Mouse (Mus musculus) stomach, embryonic 16.5 days (tissue): Measurements from ENCODE around the gene Derl2. TPM values are rescaled to one million over a fixed set of nuclear protein-coding genes. Genes with fewer than 3 reads are reported as not detected.

Experiments used
- ATAC-seq: fragments of 200-750 bp; cut with Nextera tagmentation; 2 replicates; pipeline ENCODE4 v1.8.0; 2017; ENCODE audit warnings: moderate number of reproducible peaks, moderate TSS enrichment; ENCODE audit not compliant: insufficient read depth, low FRiP score
- H3K27ac ChIP-seq: fragments of 300-500 bp; sonication (generic); 2 replicates; pipeline ENCODE4 v1.5.1; 2014; ENCODE audit warnings: low read length
- H3K27me3 ChIP-seq: fragments of 300-500 bp; sonication (generic); 2 replicates; pipeline ENCODE4 v1.6.1; 2014; ENCODE audit warnings: low read length, control low read depth, mixed read lengths; ENCODE audit not compliant: control insufficient read depth, insufficient read depth
- H3K36me3 ChIP-seq: fragments of 300-500 bp; sonication (generic); 2 replicates; pipeline ENCODE4 v1.6.1; 2014; ENCODE audit warnings: low read length; ENCODE audit not compliant: control insufficient read depth, insufficient read depth
- H3K4me1 ChIP-seq: fragments of 300-500 bp; sonication (generic); 2 replicates; pipeline ENCODE4 v1.6.1; 2014; ENCODE audit warnings: low read length, control low read depth, mixed read lengths; ENCODE audit not compliant: control insufficient read depth, insufficient read depth
- H3K4me2 ChIP-seq: fragments of 300-500 bp; sonication (generic); 2 replicates; pipeline ENCODE4 v1.6.1; 2014; ENCODE audit warnings: low read depth, low read length, mixed read lengths
- H3K4me3 ChIP-seq: fragments of 300-500 bp; sonication (generic); replicated peaks from 2 replicates; pipeline ENCODE4 v1.5.1; 2014; ENCODE audit warnings: mild to moderate bottlenecking, low read length
- H3K9ac ChIP-seq: fragments of 300-500 bp; sonication (generic); 2 replicates; pipeline ENCODE4 v1.6.1; 2014; ENCODE audit warnings: low read length
- H3K9me3 ChIP-seq: fragments of 300-500 bp; sonication (generic); replicated peaks from 2 replicates; pipeline ENCODE4 v1.6.1; 2016; ENCODE audit warnings: low read length, control low read depth; ENCODE audit not compliant: control insufficient read depth
- WGBS: fragments of 180-500 bp; shearing (Covaris S2); extraction: QIAGEN DNeasy Blood & Tissue Kit; methylation state at CpG from one replicate; pipeline ENCODE4 v1.1.7; 2014; 5-methylcytosine and 5-hydroxymethylcytosine counted together
- polyA plus RNA-seq: library from polyadenylated mRNA; unstranded; fragments of >200 nt; fragmentation: Nextera tagmentation; extraction: Ambion mirVana; gene quantifications from 2 replicates; pipeline ENCODE4 v1.2.1, GENCODE M21; 2015

Derl2 gene
- polyA plus RNA-seq, 1 experiment from 2014 or later, result 63.1 TPM

DNA sequence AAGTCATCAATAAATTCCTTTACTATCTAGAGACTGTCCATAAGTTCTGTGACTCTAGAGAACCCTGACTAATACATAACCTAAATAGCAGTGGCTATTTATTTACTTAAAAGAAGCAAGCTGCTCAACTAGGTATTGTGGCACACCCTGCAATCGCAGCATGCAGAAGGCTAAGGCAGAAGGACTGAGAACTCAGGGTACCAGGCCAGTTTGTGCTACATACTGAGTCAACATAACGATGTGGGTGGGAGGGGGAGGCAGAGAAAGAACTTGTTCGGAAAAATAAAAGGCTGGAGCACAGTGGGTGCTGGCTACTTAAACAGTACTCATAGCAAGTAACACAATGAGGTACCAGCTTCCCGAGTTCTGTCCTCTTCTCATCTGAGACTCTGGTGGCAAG, 18.5 kb downstream of the Derl2 start:
- Histone ChIP-seq H3K4me3 (no peak overlapping the region), H3K9ac (no peak overlapping the region), H3K27ac (no peak overlapping the region), H3K4me2 (no peak overlapping the region), H3K36me3 (peaks cover 4% of the 10 kb centered on the region; the same call in 1 of the 2 replicates), H3K27me3 (no peaks in the 10 kb centered on the region), H3K4me1 (peaks cover 13% of the 10 kb centered on the region), H3K9me3 (no peaks in the 10 kb centered on the region)
- WGBS, result 91% methylated on average over 4 of the region's 4 CpGs
- ATAC-seq, result no peak

GRCm38 (mm10) chr11:70982557-70983228, 36.9 kb downstream of the Derl2 start, which contains the start of gene C1qbp:
C1qbp (minus strand) TSS chr11:70983026.
- peaks cover 20% of the 10 kb centered on the region for H3K36me3 ChIP-seq
- under 1% methylated on average over 64 of the region's 64 CpGs for WGBS
- H3K4me1 ChIP-seq, result peaks cover 8% of the 10 kb centered on the region; the same call in 1 of the 2 replicates

DNA sequence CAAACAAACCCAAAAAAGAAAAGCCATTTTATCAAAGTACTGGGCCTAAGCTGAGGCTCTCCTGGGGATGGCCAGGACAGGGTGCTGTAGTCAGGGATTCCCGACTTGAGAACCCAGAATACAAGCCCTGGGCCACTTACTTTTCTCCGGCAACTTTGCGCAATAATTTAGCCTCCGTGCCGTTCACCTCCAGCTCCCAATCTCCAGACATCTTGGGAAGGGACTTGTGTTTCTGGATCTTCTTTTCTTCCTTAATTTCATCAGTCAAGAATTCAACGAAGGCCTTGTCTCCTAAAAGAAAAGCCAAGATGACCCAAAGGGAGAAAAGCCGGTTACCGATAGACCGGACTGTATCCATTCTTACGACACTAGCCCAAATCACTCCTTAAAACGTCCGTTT, 37.6 kb downstream of the Derl2 start:
- WGBS, result 5% methylated on average over 12 of the region's 12 CpGs
- H3K4me3 ChIP-seq, result peak overlapping the region; percentile 85
- peaks cover 13% of the 10 kb centered on the region for H3K36me3 ChIP-seq
- no peaks in the 10 kb centered on the region for H3K9me3 ChIP-seq
- ATAC-seq, result no peak
- H3K27me3 ChIP-seq, result no peaks in the 10 kb centered on the region
- peak overlapping the region; percentile 94 for H3K9ac ChIP-seq
- H3K4me1 ChIP-seq, result peaks cover 8% of the 10 kb centered on the region; the same call in 1 of the 2 replicates
- no peak overlapping the region for H3K27ac ChIP-seq
- H3K4me2 ChIP-seq, result peak overlapping the region; percentile 81

More at GRCm38 (mm10) chr11:70982557-70983228, 36.9 kb downstream of the Derl2 start, which contains the start of gene C1qbp:
- H3K27ac ChIP-seq, result peak within 1 kb of the TSS; percentile 54; the same call in 1 of the 2 replicates
- H3K4me3 ChIP-seq, result peak within 1 kb of the TSS; percentile 85
- no peaks in the 10 kb centered on the region for H3K9me3 ChIP-seq
- peak within 1 kb of the TSS; percentile 94 for H3K9ac ChIP-seq
- H3K27me3 ChIP-seq, result no peaks in the 10 kb centered on the region
- H3K4me2 ChIP-seq, result peak within 1 kb of the TSS; percentile 81
- ATAC-seq, result peak; percentile 96

DNA sequence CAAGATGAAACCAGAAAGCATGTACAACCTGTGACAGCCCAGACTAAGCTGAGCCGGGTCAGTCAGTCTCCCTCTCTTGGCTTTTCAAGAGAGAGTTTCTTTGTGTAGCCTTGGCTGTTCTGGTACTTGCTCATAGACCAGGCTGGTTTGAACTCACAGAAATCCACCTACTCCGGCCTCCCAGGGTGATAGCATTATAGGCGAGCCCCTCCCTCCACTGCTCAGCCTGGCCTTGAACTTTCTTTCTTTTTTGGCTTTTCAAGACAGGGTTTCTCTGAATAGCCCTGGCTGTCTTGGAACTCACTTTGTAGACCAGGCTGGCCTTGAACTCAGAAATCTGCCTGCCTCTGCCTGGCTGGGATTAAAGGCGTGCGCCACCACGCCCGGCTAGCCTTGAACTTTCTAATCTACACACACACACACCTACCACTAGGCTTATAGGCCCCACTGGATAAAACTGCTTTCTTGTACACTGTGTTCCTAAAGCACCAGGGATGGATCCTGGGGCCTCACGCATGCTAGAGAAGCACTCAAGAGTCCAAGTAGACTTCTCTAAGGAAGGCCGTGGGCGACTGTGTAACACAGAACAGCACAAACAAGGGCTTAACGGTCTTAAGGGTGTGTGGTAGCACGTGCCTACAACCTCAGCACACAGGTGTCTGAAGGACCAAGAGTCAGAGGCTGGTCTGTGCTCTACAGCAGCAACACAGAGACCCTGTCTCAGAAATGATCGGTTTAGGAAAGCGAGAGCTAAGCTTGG, 38.7 kb downstream of the Derl2 start:
- peaks cover 8% of the 10 kb centered on the region; the same call in 1 of the 2 replicates for H3K4me1 ChIP-seq
- WGBS, result 90% methylated on average over 14 of the region's 14 CpGs
- peaks cover 5% of the 10 kb centered on the region for H3K36me3 ChIP-seq
- H3K9me3 ChIP-seq, result no peaks in the 10 kb centered on the region
- no peak overlapping the region for H3K4me3 ChIP-seq
- no peak for ATAC-seq
- H3K4me2 ChIP-seq, result peak overlapping the region; percentile 81; the same call in 1 of the 2 replicates
- no peak overlapping the region for H3K27ac ChIP-seq
- no peaks in the 10 kb centered on the region for H3K27me3 ChIP-seq
- no peak overlapping the region for H3K9ac ChIP-seq

DNA sequence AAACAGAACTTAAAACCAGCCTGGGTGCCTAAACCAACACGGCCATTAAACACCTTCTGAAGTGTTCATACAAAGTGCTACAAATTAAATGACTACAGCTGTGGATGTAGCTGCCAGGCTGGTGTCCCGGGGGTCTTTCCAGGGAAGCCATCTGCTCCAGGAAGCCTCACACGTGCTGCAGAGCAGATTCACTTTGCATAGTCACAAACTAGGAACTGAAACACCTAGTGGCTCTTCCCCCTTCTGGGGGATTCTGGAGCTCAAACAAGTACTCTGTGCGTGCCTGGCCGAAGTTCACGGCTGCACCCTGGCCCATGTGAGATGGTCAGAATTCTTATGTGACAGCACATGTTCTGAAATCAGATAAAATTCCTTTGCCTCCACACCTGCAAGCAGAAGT, 39.4 kb downstream of the Derl2 start:
- H3K9ac ChIP-seq, result no peak overlapping the region
- ATAC-seq, result no peak
- peaks cover 8% of the 10 kb centered on the region; the same call in 1 of the 2 replicates for H3K4me1 ChIP-seq
- peaks cover 5% of the 10 kb centered on the region for H3K36me3 ChIP-seq
- H3K9me3 ChIP-seq, result no peaks in the 10 kb centered on the region
- H3K4me2 ChIP-seq, result no peak overlapping the region
- H3K4me3 ChIP-seq, result no peak overlapping the region
- H3K27ac ChIP-seq, result no peak overlapping the region
- WGBS, result 81% methylated on average over 6 of the region's 6 CpGs
- no peaks in the 10 kb centered on the region for H3K27me3 ChIP-seq

- Histone ChIP-seq H3K4me2 (no peak overlapping the region), H3K36me3 (peaks cover 5% of the 10 kb centered on the region), H3K27me3 (no peaks in the 10 kb centered on the region), H3K9me3 (no peaks in the 10 kb centered on the region), H3K4me3 (no peak overlapping the region), H3K4me1 (peaks cover 8% of the 10 kb centered on the region; the same call in 1 of the 2 replicates), H3K9ac (no peak overlapping the region), H3K27ac (no peak overlapping the region)
- no peak for ATAC-seq
- WGBS, result 89% methylated on average over 6 of the region's 6 CpGs
Observed at GRCm38 (mm10) chr11:70977293-70977692, 42.3 kb downstream of the Derl2 start.

- Histone ChIP-seq H3K27me3 (no peaks in the 10 kb centered on the region), H3K27ac (no peak overlapping the region), H3K4me2 (no peak overlapping the region), H3K9ac (no peak overlapping the region), H3K9me3 (no peaks in the 10 kb centered on the region), H3K4me1 (peaks cover 7% of the 10 kb centered on the region; the same call in 1 of the 2 replicates), H3K36me3 (peaks cover 5% of the 10 kb centered on the region), H3K4me3 (no peak overlapping the region)
- 70% methylated on average over 2 of the region's 2 CpGs for WGBS
- ATAC-seq, result no peak
Observed at GRCm38 (mm10) chr11:70975193-70975592, 44.4 kb downstream of the Derl2 start.

- H3K4me3 ChIP-seq, result no peak overlapping the region
- ATAC-seq, result no peak
- H3K4me2 ChIP-seq, result no peak overlapping the region
- no peaks in the 10 kb centered on the region for H3K9me3 ChIP-seq
- no peak overlapping the region for H3K9ac ChIP-seq
- H3K27ac ChIP-seq, result no peak overlapping the region
- WGBS, result 69% methylated on average over 4 of the region's 4 CpGs
- no peaks in the 10 kb centered on the region for H3K27me3 ChIP-seq
- H3K36me3 ChIP-seq, result peaks cover 5% of the 10 kb centered on the region
- peaks cover 9% of the 10 kb centered on the region; the same call in 1 of the 2 replicates for H3K4me1 ChIP-seq
Observed at GRCm38 (mm10) chr11:70973947-70974346, 45.7 kb downstream of the Derl2 start.

GRCm38 (mm10) chr11:70972586-70972985, 47.1 kb downstream of the Derl2 start:
- H3K27ac ChIP-seq, result no peak overlapping the region
- H3K36me3 ChIP-seq, result no peaks in the 10 kb centered on the region; the same call in 1 of the 2 replicates
- H3K4me3 ChIP-seq, result no peak overlapping the region
- no peak overlapping the region for H3K9ac ChIP-seq
- H3K4me2 ChIP-seq, result no peak overlapping the region
- peaks cover 16% of the 10 kb centered on the region for H3K4me1 ChIP-seq
- no peak for ATAC-seq
- WGBS, result 72% methylated on average over 1 of the region's 1 CpGs
- H3K27me3 ChIP-seq, result no peaks in the 10 kb centered on the region
- no peaks in the 10 kb centered on the region for H3K9me3 ChIP-seq
